Mouse (Mus musculus) erythroblast, embryonic 14.5 days (primary cell): ENCODE measurements around the gene Kifc3.

Source experiments
- GATA1 ChIP-seq: IDR thresholded peaks from 2 replicates; pipeline ENCODE4 v1.6.1; 2012; ENCODE audit warnings: low read length, inconsistent platforms, mixed read lengths
- TAL1 ChIP-seq: IDR thresholded peaks from 3 replicates; pipeline ENCODE4 v1.6.1; 2012; ENCODE audit warnings: low read length, inconsistent platforms, mixed read lengths

- no peak for TF ChIP-seq TAL1
- TF ChIP-seq GATA1 = no peak
These were observed at the start of gene Kifc3 for GRCm38 (mm10) chr8:95202649-95203275.
